Mouse (Mus musculus): ENCODE data around the gene Klhdc3. TPM values are rescaled to one million over a fixed set of nuclear protein-coding genes. Genes with fewer than 3 reads are reported as not detected.

Gene Klhdc3
- total RNA-seq, 2 experiments from 2014 or later = 150 to 154 TPM

GRCm38 (mm10) chr17:46704887-46705835 lies 24.4 kb upstream of the Klhdc3 start, which contains the start of gene Ppp2r5d:
Gene Ppp2r5d (minus strand): TSS chr17:46705111.
- intact Hi-C loops (cut with DNase I; ENCODE audit: low total_unique reads) = no loop called here

GRCm38 (mm10) chr17:46703971-46704886 lies 23.5 kb upstream of the Klhdc3 start:
- intact Hi-C loops (cut with DNase I; ENCODE audit: low total_unique reads) = no loop called here
- no peak for DNase-seq

More at GRCm38 (mm10) chr17:46704887-46705835, 24.4 kb upstream of the Klhdc3 start, which contains the start of gene Ppp2r5d:
- DNase-seq = peak; percentile 95

DNA sequence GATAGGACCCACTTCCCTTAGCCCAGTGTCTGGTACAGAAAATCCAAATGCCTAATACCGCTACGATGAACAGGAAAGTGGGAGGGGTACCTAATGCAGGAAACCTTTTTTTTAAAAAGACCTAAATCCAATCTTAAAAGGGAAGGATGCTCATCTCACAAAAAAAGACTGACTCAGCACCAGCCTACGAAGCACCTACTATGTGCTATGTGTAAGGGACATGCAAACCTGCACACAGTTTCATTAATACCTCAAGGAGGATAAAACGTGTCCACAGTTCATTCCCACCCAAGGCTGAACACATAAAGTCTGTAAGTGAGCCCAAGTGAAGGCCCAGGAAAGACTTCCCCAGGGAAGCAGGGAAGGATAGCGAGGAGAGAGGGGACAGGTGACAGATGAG lies 21.8 kb upstream of the Klhdc3 start:
- no peak for DNase-seq
- intact Hi-C loops (cut with DNase I; ENCODE audit: low total_unique reads) = no loop called here

GRCm38 (mm10) chr17:46702100-46702499 lies 21.4 kb upstream of the Klhdc3 start:
- intact Hi-C loops (cut with DNase I; ENCODE audit: low total_unique reads) = no loop called here
- DNase-seq = no peak

DNA sequence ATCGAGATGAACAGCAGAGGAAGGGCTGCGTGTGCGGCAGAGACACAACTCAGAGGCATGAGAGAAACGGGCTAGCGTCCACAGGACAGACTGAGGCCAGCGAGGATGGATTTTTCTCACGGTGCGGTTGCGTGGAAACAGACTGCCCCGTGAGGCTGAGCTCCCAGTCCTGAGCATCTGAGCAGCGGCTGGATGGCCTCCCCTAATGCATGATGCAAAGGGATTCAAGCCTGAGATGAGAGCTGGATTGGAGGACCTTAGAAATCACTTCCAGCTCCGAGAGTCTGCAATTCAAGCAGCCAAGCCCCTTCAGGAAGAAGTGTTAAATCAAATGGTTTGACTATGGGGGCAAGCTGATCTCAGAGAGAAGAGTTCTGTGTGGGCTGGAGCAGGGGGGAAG lies 20.8 kb upstream of the Klhdc3 start:
- DNase-seq = peak; percentile 4
- intact Hi-C loops (cut with DNase I; ENCODE audit: low total_unique reads) = no loop called here

DNA sequence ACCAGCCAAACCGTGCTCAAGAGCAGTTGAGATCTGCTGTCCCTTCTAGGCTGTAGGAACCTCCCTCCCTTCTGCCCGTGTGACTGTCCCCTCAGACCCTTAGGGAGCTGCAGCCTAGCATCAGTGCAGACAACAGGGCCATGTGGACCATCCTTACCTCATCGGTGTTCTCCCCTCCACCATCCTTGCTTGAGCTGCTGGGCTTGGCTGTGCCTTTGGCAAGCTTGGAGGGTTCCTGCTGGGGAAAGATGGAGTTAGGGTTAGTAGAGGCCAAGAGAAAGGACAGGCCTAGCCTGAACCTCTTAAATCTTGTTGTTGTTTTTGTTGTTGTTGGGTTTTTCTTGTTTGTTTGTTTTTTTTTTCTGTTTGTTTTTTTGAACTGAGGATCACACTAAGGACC lies 19.2 kb upstream of the Klhdc3 start:
- DNase-seq = no peak
- intact Hi-C loops (cut with DNase I; ENCODE audit: low total_unique reads) = no loop called here

- intact Hi-C loops (cut with DNase I; ENCODE audit: low total_unique reads) = no loop called here
- no peak for DNase-seq
Observed at GRCm38 (mm10) chr17:46699245-46699644, 18.5 kb upstream of the Klhdc3 start.

DNA sequence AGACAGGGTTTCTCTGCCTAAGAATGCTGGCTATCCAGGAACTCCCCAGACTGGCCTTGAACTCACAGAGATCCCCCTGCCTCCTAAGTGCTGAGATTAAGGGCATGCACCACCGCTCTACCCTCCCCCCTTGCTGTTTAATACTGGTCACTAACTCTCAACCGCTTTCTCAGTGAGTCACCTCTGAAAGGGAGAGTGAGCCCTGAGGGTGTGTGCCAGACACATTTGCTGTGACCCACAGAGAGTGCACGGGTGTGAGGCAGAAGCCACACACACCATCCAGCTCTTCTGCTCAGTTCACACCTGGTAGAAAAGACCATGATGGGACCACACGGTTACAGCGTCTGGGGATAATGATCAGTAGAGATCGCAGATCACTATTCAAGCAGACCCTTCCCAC lies 17.8 kb upstream of the Klhdc3 start:
- no peak for DNase-seq
- intact Hi-C loops (cut with DNase I; ENCODE audit: low total_unique reads) = no loop called here

DNA sequence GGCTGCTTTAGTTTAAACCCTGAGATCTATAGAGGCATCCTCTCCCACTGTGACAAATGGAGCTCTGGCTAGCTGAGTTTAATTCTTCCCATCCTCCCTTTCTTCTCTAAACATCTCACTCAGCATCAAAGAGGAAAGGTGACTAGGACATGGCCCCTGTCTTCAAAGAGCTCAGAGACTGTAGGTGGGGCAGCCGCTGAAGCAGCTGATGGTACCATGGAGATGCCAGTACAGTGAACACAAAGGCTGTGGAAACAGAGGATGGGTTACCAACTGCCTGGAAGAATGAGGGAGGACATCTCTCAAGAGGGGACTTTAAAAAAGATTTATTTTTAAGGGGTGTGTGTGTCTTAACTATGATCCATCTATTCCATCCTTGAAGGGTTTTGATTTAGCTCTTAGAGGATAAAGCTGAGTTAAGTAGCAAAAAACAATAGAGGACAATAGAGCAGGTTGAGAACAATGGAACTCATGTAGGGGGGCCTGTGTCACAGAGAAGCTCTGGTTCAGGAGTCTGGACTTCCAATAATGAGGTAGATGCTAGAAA lies 13.9 kb upstream of the Klhdc3 start:
- intact Hi-C loops (cut with DNase I; ENCODE audit: low total_unique reads) = no loop called here
- no peak for DNase-seq

DNA sequence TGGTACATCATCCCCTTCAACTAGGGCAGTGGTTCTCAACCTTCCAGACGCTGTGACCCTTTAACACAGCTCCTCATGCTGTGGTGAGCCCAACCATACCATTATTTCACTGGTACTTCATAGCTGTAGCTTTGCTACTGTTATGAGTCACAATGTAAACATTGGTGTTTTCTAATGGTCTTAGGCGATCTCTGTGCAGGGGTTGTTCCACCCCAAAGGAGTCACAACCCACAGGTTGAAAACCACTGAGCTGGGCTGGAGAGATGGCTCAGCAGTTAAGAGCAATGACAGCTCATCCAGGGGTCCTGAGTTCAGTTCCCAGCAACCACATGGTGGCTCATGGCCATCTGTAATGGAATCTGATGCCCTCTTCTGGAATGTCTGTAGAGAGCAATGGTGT lies 10.7 kb upstream of the Klhdc3 start:
- intact Hi-C loops (cut with DNase I; ENCODE audit: low total_unique reads) = no loop called here
- DNase-seq = no peak

DNA sequence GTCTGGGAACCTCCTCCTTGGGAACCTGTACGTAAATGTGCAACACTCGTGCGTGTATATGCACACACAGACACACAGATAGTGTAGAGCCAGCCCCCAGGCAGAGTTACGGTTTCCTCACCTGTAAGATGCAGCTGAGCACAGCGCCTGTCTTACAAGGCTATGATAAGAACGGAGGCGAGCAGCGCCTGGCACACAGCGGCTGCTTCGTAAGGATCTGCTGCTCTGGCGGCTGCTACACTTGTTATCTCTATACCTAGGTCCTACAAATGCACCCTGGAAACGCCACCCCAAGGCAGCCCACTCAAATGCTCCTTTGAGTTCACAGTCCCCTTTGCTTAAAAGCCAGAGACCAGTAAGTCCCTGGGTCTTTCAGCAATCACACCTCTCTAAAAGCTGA lies 10.0 kb upstream of the Klhdc3 start:
- no peak for DNase-seq
- intact Hi-C loops (cut with DNase I; ENCODE audit: low total_unique reads) = no loop called here

DNA sequence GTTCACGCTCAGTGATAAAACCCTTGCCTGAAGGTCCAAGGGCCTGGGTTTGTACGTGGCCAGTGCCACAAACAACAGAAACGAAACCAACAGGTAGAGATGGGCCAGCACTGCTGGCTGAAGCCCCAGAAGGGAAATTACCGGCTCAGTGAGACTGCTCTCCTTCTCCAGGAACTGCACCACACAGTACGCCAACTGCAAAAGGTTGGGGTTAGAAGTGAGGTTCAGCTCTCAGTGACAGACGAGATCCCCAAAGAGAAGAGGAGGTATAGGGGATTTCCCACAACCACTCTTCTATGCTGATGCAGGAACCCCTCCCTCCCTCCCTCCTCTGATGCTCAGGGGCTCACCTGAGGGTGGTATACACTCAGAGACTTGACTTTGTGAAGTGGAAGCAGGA lies 5.2 kb upstream of the Klhdc3 start:
- no peak for DNase-seq
- intact Hi-C loops (cut with DNase I; ENCODE audit: low total_unique reads) = no loop called here

- intact Hi-C loops (cut with DNase I; ENCODE audit: low total_unique reads) = no loop called here
- no peak for DNase-seq
Observed at GRCm38 (mm10) chr17:46682654-46683389, 2.1 kb upstream of the Klhdc3 start.

DNA sequence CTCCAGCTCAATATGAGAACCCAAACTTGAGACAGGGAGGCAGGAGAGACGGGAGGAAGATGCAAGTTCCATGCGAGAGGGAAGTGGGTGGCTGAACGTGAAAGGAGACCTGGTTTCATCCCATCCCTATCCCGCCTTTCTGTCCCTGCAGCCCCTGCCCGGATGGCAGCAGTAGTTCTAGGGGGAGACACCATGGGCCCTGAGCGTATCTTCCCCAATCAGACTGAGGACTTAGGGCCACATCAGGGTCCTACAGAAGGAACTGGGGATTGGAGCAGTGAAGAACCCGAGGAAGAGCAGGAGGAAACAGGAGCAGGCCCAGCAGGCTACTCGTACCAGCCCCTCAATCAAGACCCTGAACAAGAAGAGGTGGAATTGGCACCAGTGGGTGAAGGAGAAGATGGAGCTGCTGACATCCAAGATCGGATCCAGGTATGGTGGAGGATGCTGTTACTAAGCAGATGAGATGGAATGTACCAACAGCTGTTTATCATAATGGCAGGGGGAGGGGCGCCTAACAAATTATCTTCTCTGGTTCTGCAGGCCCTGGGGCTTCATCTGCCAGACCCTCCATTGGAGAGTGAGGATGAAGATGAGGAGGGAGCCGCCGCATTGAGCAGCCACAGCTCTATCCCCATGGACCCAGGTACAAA lies 878 bp upstream of the Klhdc3 start:
- intact Hi-C loops (cut with DNase I; ENCODE audit: low total_unique reads) = no loop called here

GRCm38 (mm10) chr17:46679843-46680759 lies 613 bp downstream of the Klhdc3 start:
- intact Hi-C loops (cut with DNase I; ENCODE audit: low total_unique reads) = no loop called here
- DNase-seq = peak; percentile 61

More for the DNA sequence above, 878 bp upstream of the Klhdc3 start:
- no peak for DNase-seq

DNA sequence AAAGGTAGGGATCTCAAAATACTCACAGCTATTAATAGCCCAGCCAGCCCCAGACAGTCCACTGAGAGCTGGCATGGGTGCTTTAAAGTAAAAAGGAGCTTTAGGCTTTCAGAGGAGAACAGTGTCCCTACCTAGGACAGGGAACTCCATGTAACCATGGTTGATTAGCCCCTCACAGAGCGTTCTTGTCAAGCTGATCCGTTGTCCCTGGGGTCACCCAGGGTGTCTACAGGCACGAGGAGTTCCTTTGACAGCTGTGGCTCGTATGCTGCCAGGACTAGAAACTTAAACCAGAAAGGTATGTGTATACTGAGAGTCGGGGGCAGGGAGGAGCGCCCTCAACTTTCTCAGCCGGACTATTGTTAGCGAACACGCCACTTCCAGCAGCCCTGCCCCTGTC lies 1.8 kb downstream of the Klhdc3 start:
- intact Hi-C loops (cut with DNase I; ENCODE audit: low total_unique reads) = no loop called here
- DNase-seq = peak; percentile 42

- DNase-seq = peak; percentile 71
- intact Hi-C loops (cut with DNase I; ENCODE audit: low total_unique reads) = no loop called here
Observed at GRCm38 (mm10) chr17:46678416-46678815, 2.3 kb downstream of the Klhdc3 start, which contains the start of gene Mea1. Gene Mea1 (plus strand): TSS chr17:46678793.

All from gastrocnemius, postnatal 14 days (tissue).